Mouse (Mus musculus) midbrain, embryonic 12.5 days (tissue): ENCODE data around the gene Clcn2. TPM values are rescaled to one million over a fixed set of nuclear protein-coding genes. Genes with fewer than 3 reads are reported as not detected.

Experiments
- ATAC-seq: fragments of 200-750 bp; cut with Nextera tagmentation; 2 replicates; pipeline ENCODE4 v1.8.0; 2017; ENCODE audit warnings: low read depth, moderate TSS enrichment, moderate library complexity; ENCODE audit not compliant: low FRiP score
- H3K27ac ChIP-seq: fragments of 300-500 bp; sonication (generic); replicated peaks from 2 replicates; pipeline ENCODE4 v1.5.1; 2016; ENCODE audit warnings: mild to moderate bottlenecking
- H3K27me3 ChIP-seq: fragments of 300-500 bp; sonication (generic); 2 replicates; pipeline ENCODE4 v1.6.1; 2016; ENCODE audit warnings: mild to moderate bottlenecking
- H3K36me3 ChIP-seq: fragments of 300-500 bp; sonication (generic); 2 replicates; pipeline ENCODE4 v1.6.1; 2016
- H3K4me1 ChIP-seq: fragments of 300-500 bp; sonication (generic); 2 replicates; pipeline ENCODE4 v1.6.1; 2016
- H3K4me2 ChIP-seq: fragments of 300-500 bp; sonication (generic); replicated peaks from 2 replicates; pipeline ENCODE4 v1.6.1; 2016; ENCODE audit warnings: mild to moderate bottlenecking, moderate library complexity
- H3K4me3 ChIP-seq: fragments of 300-500 bp; sonication (generic); 2 replicates; pipeline ENCODE4 v1.5.1; 2016; ENCODE audit warnings: mild to moderate bottlenecking
- H3K9ac ChIP-seq: fragments of 300-500 bp; sonication (generic); replicated peaks from 2 replicates; pipeline ENCODE4 v1.6.1; 2016; ENCODE audit warnings: mild to moderate bottlenecking, moderate library complexity
- H3K9me3 ChIP-seq: fragments of 300-500 bp; sonication (generic); 2 replicates; pipeline ENCODE4 v1.6.1; 2016; ENCODE audit warnings: mild to moderate bottlenecking
- WGBS: fragments of 180-500 bp; shearing (Covaris S2); methylation state at CpG from one replicate; pipeline ENCODE4 v1.1.7; 2016; 5-methylcytosine and 5-hydroxymethylcytosine counted together
- polyA plus RNA-seq: library from polyadenylated mRNA; unstranded; fragments of >200 nt; fragmentation: Nextera tagmentation; extraction: Ambion mirVana; gene quantifications from 2 replicates; pipeline ENCODE4 v1.2.1, GENCODE M21; 2016

The Clcn2 gene
- polyA plus RNA-seq, result 30.7 and 32.8 TPM in 2 replicates

GRCm38 (mm10) chr16:20717181-20717977 lies at the start of gene Clcn2, which contains the start of gene Polr2h:
Gene Clcn2, minus strand, starts transcription at chr16:20717746.
Gene Polr2h, plus strand, starts transcription at chr16:20717665.
- WGBS, result under 1% methylated on average over 62 of the region's 62 CpGs
- Histone ChIP-seq H3K4me1 (peaks cover 40% of the 10 kb centered on the region), H3K9me3 (no peaks in the 10 kb centered on the region), H3K27ac (peak within 1 kb of the TSS; percentile 92), H3K4me2 (peak within 1 kb of the TSS; percentile 84), H3K27me3 (no peaks in the 10 kb centered on the region), H3K4me3 (peak within 1 kb of the TSS; percentile 61), H3K36me3 (peaks cover 30% of the 10 kb centered on the region), H3K9ac (peak within 1 kb of the TSS; percentile 78)
- peak; percentile 78 for ATAC-seq

- Histone ChIP-seq H3K27me3 (no peaks in the 10 kb centered on the region), H3K4me3 (no peak overlapping the region), H3K36me3 (no peaks in the 10 kb centered on the region), H3K27ac (no peak overlapping the region), H3K9me3 (no peaks in the 10 kb centered on the region), H3K4me1 (no peaks in the 10 kb centered on the region), H3K9ac (no peak overlapping the region), H3K4me2 (no peak overlapping the region)
- ATAC-seq, result no peak
- 50% methylated on average over 9 of the region's 9 CpGs for WGBS
These were observed 47.7 kb upstream of the Clcn2 start for GRCm38 (mm10) chr16:20765244-20765643.

- Histone ChIP-seq H3K36me3 (no peaks in the 10 kb centered on the region), H3K27ac (no peak overlapping the region), H3K9ac (no peak overlapping the region), H3K27me3 (no peaks in the 10 kb centered on the region), H3K4me1 (no peaks in the 10 kb centered on the region), H3K4me2 (no peak overlapping the region), H3K4me3 (no peak overlapping the region), H3K9me3 (no peaks in the 10 kb centered on the region)
- 11% methylated on average over 3 of the region's 3 CpGs for WGBS
- ATAC-seq, result no peak
These were observed 44.1 kb upstream of the Clcn2 start for GRCm38 (mm10) chr16:20761681-20762080.

GRCm38 (mm10) chr16:20757385-20757784 lies 39.8 kb upstream of the Clcn2 start:
- 89% methylated on average over 1 of the region's 1 CpGs for WGBS
- ATAC-seq, result no peak
- H3K4me2 ChIP-seq, result no peak overlapping the region
- no peaks in the 10 kb centered on the region for H3K27me3 ChIP-seq
- no peak overlapping the region for H3K27ac ChIP-seq
- H3K4me1 ChIP-seq, result no peaks in the 10 kb centered on the region
- no peaks in the 10 kb centered on the region for H3K36me3 ChIP-seq
- H3K4me3 ChIP-seq, result no peak overlapping the region
- H3K9ac ChIP-seq, result no peak overlapping the region
- H3K9me3 ChIP-seq, result no peaks in the 10 kb centered on the region

GRCm38 (mm10) chr16:20756052-20756451 lies 38.5 kb upstream of the Clcn2 start:
- H3K27ac ChIP-seq, result no peak overlapping the region
- WGBS, result 94% methylated on average over 5 of the region's 5 CpGs
- no peak for ATAC-seq

GRCm38 (mm10) chr16:20750518-20750917 lies 33.0 kb upstream of the Clcn2 start:
- Histone ChIP-seq H3K4me1 (no peaks in the 10 kb centered on the region), H3K9ac (no peak overlapping the region), H3K27me3 (no peaks in the 10 kb centered on the region), H3K9me3 (no peaks in the 10 kb centered on the region), H3K4me2 (no peak overlapping the region), H3K36me3 (no peaks in the 10 kb centered on the region), H3K27ac (no peak overlapping the region), H3K4me3 (no peak overlapping the region)
- no peak for ATAC-seq
- WGBS, result 63% methylated on average over 8 of the region's 8 CpGs

More at GRCm38 (mm10) chr16:20756052-20756451, 38.5 kb upstream of the Clcn2 start:
- no peak overlapping the region for H3K4me3 ChIP-seq
- H3K27me3 ChIP-seq, result no peaks in the 10 kb centered on the region
- no peak overlapping the region for H3K9ac ChIP-seq
- H3K4me2 ChIP-seq, result no peak overlapping the region
- no peaks in the 10 kb centered on the region for H3K9me3 ChIP-seq
- no peaks in the 10 kb centered on the region for H3K36me3 ChIP-seq
- no peaks in the 10 kb centered on the region for H3K4me1 ChIP-seq

- whole genome bisulfite sequencing, result 97% methylated on average over 6 of the region's 6 CpGs
- Histone ChIP-seq H3K4me1 (no peaks in the 10 kb centered on the region), H3K36me3 (no peaks in the 10 kb centered on the region), H3K9ac (no peak overlapping the region), H3K27me3 (no peaks in the 10 kb centered on the region), H3K4me3 (no peak overlapping the region), H3K9me3 (no peaks in the 10 kb centered on the region), H3K4me2 (no peak overlapping the region), H3K27ac (no peak overlapping the region)
- no peak for ATAC-seq
These were observed 29.1 kb upstream of the Clcn2 start for GRCm38 (mm10) chr16:20746641-20747040.

GRCm38 (mm10) chr16:20739845-20740244 lies 22.3 kb upstream of the Clcn2 start:
- peaks cover 26% of the 10 kb centered on the region for H3K27me3 ChIP-seq
- H3K4me3 ChIP-seq, result no peak overlapping the region
- ATAC-seq, result no peak
- H3K9me3 ChIP-seq, result no peaks in the 10 kb centered on the region
- H3K4me2 ChIP-seq, result no peak overlapping the region
- no peaks in the 10 kb centered on the region for H3K4me1 ChIP-seq
- H3K36me3 ChIP-seq, result no peaks in the 10 kb centered on the region
- no peak overlapping the region for H3K9ac ChIP-seq
- H3K27ac ChIP-seq, result no peak overlapping the region
- 92% methylated on average over 9 of the region's 9 CpGs for WGBS

GRCm38 (mm10) chr16:20736823-20737222 lies 19.3 kb upstream of the Clcn2 start:
- Histone ChIP-seq H3K27ac (no peak overlapping the region), H3K4me3 (no peak overlapping the region), H3K9me3 (no peaks in the 10 kb centered on the region), H3K9ac (no peak overlapping the region), H3K4me2 (no peak overlapping the region), H3K4me1 (peaks cover 23% of the 10 kb centered on the region), H3K27me3 (peaks cover 40% of the 10 kb centered on the region), H3K36me3 (no peaks in the 10 kb centered on the region)
- ATAC-seq, result no peak
- WGBS, result 83% methylated on average over 5 of the region's 5 CpGs

GRCm38 (mm10) chr16:20736168-20736567 lies 18.6 kb upstream of the Clcn2 start:
- Histone ChIP-seq H3K36me3 (no peaks in the 10 kb centered on the region), H3K4me3 (no peak overlapping the region), H3K9me3 (no peaks in the 10 kb centered on the region), H3K9ac (no peak overlapping the region), H3K4me1 (peaks cover 23% of the 10 kb centered on the region), H3K27me3 (peaks cover 40% of the 10 kb centered on the region), H3K27ac (no peak overlapping the region), H3K4me2 (no peak overlapping the region)
- ATAC-seq, result no peak
- 86% methylated on average over 7 of the region's 7 CpGs for WGBS

- Histone ChIP-seq H3K4me1 (peaks cover 23% of the 10 kb centered on the region), H3K4me3 (no peak overlapping the region), H3K36me3 (no peaks in the 10 kb centered on the region), H3K27ac (no peak overlapping the region), H3K9me3 (no peaks in the 10 kb centered on the region), H3K4me2 (no peak overlapping the region), H3K27me3 (peaks cover 40% of the 10 kb centered on the region), H3K9ac (no peak overlapping the region)
- no peak for ATAC-seq
- WGBS, result 81% methylated on average over 5 of the region's 5 CpGs
These were observed 18.1 kb upstream of the Clcn2 start for GRCm38 (mm10) chr16:20735651-20736050.

- Histone ChIP-seq H3K27ac (peak within 1 kb of the TSS; percentile 77; the same call in 1 of the 2 replicates), H3K4me2 (peak within 1 kb of the TSS; percentile 96), H3K9ac (peak within 1 kb of the TSS; percentile 84), H3K9me3 (no peaks in the 10 kb centered on the region), H3K4me3 (peak within 1 kb of the TSS; percentile 72), H3K4me1 (peaks cover 23% of the 10 kb centered on the region), H3K27me3 (peaks cover 40% of the 10 kb centered on the region), H3K36me3 (no peaks in the 10 kb centered on the region)
- ATAC-seq, result no peak
- WGBS, result 4% methylated on average over 45 of the region's 45 CpGs
These were observed 16.5 kb upstream of the Clcn2 start, which contains the start of gene Thpo for GRCm38 (mm10) chr16:20733731-20734730. Gene Thpo, minus strand, starts transcription at chr16:20734511.
